Mouse (Mus musculus) NIH3T3 (cell line): ENCODE results near the gene Mrpl21.

Experiments
- DNase-seq: peaks from one replicate; pipeline ENCODE4 v3.0.0-alpha.2; 2012; ENCODE audit warnings: low read depth

Gene Mrpl21

GRCm38 (mm10) chr19:3339187-3339586 is 56.5 kb downstream of the Mrpl21 start:
- DNase-seq = no peak

- DNase-seq = no peak
These were observed 58.3 kb downstream of the Mrpl21 start for GRCm38 (mm10) chr19:3341021-3341420.
